Mouse (Mus musculus) kidney, adult 11 months (tissue): ENCODE data around the gene Nlrc4.
A peak's percentile ranks its signal among the peaks of the same experiment; 100 is the strongest.

Experiments used
- DNase-seq: peaks from one replicate; pipeline ENCODE4 v3.0.0; 2022

The Nlrc4 gene

DNA sequence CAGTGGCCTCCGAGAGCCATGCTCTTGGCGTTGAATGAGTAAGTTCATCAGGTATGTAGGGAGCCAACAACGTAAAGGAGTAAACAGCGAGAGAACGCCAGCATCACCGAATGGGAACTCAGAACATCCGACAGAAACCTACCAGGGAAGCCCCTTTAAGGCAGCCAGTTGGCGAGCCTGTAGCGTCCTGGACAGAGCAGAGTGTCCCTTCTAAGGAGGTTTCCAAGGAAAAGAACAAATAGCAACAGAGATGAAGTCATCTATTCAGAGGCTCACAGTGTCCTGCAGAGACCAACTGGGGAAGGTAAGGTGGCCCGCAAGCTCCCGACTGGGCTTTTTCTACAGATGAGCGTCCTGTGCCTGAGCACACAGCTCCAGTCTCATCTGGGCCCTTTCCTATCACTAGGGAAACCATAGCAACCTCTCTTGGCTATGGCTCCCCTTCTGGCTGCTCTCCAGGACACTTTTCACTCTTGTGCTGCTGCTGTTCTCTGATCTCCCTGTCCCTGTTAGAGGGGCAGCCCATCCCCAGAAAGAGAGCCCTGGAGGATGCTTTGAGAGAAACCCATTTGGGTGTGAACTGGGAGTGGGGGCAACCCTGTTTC lies 34.4 kb downstream of the Nlrc4 start:
- no peak for DNase-seq

DNA sequence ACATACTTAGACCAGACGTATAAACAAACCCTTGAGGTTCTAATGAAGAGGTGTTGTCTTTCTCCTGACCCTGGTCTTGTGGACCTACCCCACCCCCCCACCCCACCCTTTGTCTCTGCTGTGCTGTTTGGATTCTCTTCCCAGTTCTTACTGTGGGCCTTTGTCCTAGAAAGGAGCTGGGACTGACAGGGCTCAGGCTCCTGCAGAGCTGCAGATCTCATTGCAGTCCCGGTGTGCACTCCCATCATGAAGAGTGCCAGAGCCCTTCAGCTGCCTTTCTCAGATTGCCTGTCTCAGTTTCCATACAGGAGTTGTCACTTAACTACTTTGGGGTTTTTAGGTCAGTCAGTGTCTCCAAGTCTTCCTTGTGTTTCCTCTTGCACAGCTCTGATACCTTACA lies 38.3 kb downstream of the Nlrc4 start:
- DNase-seq: no peak

DNA sequence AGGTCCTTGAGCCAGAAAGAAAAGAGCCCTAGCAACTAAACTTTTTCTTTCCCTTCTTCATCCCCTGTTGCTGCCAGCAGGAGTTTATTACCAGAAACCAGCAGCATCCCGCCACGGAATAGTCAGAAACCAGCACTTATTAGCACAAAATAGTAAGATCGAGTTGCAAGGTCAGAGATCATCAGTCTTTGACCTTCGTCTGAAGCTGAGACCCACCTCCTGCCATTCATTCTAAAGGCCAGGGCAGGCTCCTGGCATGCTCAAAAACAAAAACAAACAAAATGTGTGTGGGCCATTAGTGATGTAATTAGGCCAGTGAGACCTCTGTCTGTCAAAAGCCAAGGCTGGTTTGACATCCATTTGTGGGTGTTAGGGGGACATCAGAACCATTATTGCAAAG lies 40.8 kb downstream of the Nlrc4 start:
- DNase-seq: no peak

DNA sequence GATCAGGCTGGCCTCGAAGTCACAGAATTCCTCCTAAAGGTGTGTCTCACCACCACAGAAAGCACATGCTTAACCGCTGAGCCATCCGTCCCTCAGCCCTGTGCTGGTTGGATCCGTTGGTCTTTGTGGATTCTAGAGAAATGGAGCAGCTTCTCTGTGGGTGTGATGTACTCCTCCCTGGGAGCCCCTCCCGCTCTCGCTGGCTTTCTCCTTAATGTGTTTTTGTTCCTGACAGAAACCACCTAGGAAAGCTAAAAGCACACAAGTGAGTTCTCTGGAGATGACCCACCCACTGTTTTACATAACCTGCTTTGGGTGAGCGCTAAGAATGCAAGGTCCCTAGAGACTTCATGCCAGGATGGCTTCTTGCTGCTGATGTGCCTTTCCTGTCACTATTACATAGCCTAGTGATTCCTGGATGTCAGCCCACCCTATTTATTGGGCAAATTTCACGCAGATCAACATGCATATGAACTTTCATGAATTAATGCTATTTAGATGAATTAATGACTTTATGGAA lies 42.0 kb downstream of the Nlrc4 start:
- no peak for DNase-seq

DNA sequence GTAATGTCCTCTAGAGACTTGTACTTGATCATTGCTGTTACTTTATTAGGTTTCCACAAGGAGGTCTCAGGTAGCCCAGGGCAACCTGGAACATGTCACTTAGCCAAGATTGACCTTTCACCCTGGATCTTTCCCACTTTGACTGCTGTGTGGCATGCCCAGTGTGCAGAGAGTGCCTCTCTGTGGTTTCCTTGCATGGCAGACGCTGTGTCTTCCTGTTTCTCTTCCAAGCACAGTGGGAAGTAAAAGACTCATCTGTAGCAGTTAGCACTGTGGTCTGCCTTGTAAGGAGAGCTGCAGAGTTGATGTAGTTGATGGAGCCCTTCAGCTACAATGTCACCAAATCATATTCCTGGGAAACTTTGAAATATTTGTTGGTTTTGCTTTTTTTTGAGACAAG lies 44.3 kb downstream of the Nlrc4 start:
- DNase-seq: no peak

DNA sequence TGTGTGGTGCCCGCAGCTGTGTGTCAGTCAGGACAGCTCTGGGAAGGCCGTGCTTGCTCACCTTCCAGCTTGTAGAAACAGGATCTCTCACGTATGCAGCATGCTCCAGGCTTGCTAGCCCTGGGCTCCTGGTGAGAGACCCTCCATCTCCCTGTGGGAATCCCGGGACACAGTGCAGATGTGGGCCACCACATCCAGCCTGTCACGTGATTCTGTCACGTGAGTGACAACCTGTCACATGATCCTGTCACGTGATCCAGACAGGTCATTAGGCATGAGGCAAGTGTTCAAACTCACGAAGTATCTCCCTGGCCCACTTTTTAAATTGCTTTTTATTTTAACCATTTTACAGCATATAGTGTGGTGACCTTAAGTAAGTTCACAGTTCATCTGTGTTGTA lies 45.6 kb downstream of the Nlrc4 start:
- no peak for DNase-seq

DNA sequence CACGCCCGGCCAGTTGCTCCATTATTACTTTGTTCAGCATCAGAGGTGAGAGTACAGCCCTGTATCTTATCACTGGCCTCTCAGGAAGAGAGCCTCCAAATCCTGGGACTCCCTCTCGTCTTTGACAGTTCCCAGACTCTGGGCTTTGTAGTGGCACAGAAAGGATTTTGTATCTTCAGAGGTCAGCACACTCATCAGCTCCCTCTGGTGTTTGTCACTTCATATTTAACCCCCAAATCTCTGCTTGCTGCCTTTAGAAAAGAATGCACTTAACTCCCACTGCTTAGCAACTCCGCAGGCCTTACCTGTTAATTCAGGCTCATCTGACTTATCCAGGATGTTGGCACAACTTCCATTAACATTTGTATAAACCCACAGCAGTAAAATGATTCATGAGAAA lies 49.2 kb downstream of the Nlrc4 start:
- DNase-seq: no peak

DNA sequence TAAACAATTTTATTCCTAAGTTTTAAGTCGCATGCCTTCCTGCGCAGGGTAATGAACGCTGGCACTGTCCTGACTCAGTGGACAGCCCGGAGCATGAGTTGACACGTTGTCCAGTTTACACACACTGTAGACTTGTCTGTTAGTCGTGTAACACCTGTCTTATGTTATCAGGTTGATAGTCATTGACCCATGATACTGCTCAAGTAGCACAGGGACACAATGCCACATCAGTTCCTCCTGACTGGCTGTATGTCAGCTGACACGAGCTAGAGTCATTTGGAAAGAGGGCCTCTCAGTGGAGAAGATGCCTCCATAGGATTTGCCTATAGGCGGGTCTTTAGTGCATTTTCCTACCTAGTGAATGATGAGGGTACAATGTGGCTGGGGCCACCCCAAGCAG lies 52.5 kb downstream of the Nlrc4 start:
- no peak for DNase-seq

DNA sequence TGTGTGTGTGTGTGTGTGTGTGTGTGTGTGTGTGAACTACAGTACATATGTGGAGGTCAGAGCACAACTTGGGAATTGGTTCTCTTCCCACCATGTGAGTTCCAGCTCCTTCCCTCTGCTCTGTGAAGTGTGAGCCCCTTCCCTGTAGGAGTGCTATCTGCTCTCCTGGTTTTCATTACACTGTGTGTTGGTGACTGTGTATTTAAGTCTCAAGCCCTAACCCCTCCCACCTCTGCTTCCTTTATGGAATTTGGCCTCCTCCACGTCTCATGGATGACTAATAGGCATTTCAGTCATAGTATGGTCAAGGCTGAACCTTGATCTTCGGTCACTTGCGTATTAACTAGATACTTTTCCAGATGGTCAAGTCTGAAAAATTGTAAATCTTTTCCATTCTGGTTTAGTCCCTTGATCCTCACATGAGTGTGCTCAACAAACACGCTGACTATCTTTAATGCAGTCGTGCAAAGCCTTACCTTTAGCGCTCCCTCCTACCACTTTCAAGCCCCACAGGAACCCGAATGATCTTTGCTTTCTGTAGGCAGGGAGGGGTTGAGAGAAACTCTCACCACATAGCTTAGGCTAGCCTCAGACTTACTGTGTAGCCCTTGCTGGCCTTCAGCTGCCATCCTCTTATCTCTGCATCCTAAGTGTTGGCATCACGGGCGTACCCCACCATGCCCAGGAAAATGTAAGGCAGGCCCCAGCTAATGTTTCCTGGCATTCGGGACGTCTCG lies 56.3 kb downstream of the Nlrc4 start:
- peak; percentile 20 for DNase-seq

DNA sequence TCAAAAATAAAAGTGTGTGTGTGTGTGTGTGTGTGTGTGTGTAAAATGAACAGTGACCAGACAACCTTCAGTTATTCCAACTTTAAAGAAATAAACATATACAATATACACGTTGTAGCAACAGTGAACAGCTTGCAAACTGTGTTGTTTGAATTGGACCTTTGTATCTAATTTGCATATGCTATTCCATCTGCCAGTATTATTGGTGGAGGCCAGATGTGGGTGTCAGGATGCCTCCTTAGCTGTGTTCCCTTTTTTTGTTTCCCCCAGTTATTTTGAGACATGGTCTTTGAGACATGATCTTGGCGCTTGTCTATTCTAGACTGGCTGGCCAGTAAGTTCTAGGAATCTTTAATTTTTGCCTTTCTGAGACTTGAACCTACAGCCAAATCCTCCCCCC lies 61.8 kb downstream of the Nlrc4 start:
- DNase-seq: no peak

DNA sequence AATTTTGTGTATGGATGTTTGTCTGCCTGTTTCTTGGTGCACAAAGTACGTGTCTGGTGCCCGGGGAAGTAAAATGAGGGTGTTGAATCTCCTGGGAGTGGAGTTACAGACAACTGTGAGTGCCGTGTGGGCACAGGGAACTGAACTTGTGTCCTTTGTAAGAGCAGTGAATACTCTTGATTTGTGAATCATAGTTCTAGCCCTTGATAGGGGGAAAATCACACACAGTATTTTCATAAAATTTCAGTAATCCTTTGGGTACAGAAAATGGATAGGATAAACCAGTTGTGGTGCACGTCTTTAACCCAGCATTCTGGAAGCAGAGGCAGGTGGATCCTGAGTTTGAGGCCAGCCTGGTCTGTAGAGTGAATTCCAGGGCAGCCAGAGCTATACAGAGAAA lies 62.2 kb downstream of the Nlrc4 start:
- no peak for DNase-seq

DNA sequence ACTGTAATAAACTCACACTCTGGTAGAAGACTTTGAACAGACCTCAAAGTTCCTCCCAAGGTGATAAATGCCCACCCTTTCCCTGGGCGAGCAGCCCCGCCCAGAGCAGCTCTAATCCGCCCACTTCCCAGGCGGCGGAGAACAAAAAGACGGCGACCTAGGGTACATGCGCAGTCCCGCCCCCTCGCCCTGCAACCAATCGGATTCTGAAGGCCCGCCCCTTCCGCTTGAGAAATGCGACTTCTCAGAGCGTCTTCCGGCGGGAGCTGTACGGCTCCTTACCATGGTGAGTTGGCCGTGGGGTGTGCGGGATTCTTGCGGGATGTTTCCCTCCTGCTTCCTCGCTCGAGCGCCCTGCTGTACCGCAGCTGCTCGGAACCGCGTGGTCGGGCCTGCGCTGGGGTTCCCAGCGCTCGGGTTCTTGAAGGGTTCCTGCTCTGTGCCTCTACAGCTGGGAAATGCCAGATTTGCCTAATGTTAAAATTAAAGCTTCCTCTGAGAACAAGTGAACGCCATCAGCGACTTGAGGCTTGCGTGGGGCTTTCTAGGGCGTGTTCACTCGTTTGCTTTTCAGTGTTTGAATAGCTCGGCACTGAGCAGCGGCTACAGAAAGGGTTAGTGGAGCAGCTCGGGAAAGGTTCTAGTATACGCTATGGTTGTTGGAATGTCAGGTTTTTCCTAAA lies 63.4 kb downstream of the Nlrc4 start, which contains the start of gene Slc30a6:
Gene Slc30a6, plus strand, starts transcription at position 226 of the 683 bp plus-strand sequence.
- peak; percentile 97 for DNase-seq

DNA sequence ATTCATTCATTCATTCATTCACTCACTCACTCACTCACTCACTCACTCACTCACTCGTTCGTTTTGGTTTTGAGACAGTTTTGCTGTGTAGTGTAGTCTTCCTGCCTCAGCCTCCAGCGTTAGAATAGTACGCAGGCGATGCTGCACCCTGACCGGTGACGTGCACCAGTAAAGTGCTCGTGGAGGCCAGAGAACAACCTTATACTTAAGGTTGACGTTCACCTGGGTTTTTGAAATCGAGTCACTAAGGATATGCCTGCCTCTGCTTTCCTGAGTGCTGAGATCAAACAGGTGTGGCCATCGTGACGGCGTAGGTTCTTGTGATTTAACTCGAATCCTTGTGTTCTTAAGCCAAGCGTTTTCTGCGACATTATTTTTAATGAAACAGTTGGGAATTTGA lies 64.1 kb downstream of the Nlrc4 start:
- peak; percentile 15 for DNase-seq

DNA sequence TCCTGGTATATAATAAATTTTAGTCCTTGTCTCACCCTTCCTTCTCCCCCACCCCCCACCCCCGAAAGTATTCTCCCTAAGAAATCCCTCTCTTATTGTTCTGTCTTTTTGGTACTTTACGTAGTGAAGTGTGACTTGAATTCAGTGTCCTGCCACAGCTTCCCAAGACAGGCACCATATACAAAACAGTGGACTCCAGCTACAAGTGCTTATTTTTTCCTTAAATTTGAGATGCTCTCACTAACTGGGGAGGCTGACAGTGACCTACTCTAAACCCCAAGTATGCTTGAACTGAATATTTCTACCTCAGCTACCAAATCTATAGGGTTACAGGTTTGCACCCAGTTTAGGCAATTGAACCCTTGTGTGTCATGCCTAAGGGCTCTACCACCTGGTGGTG lies 64.6 kb downstream of the Nlrc4 start:
- no peak for DNase-seq

DNA sequence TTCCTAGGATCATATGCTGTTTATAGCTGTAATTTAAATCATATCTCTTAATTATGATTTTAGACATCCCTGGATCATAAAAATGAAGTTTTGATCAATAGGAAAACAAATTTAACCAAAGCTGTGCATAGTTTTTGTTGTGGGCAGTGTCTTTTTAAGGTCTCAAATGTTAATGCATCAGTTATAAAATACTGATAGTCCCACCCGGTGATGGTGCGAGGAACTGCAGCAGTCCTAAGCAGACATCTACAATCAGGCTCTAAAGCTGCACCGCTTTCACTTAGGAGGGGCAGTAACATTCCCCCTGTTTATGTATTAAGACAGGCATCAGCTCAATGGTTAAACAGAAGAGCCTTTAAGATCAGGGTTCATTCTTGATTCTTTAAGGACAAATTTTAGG lies 69.1 kb downstream of the Nlrc4 start:
- no peak for DNase-seq

DNA sequence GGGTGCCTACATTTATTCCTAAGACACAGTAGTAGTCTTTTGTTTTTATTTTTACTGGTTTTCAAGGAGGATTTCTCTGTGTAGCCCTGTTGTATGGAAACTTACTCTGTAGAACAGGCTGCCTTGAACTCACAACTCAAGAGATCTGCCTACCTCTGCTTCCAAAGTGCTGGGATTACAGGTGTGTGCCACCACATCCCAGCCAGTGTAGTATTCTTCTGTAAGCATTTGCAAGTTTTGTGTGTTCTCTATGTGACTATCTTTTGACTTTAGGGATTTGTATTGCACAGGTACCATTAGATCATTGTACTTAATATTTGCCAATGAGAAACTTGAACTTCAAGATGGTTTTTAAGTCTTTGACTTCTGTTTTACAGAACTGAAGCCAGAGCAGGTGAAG lies 72.3 kb downstream of the Nlrc4 start:
- DNase-seq: no peak

DNA sequence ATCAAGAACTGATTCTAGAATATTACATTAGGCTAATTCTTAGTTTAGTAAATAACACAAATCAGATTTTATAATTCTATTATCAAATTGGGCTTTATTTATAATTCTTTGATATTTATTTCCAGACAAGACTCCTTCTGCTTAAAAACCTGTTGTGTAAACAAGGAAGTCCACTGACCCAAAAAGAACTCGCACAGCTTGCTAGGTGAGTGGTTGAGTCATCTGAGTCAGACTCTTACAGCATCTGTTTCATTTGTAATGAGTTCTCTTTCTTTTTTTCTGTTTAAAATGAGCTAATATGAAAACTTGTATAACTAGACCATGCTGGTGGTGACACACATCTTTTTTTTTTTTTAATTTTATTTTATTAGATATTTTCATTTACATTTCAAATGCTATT lies 82.0 kb downstream of the Nlrc4 start:
- no peak for DNase-seq
